Mouse (Mus musculus) embryonic facial prominence, embryonic 13.5 days (tissue): ENCODE measurements around the gene Acvr1b. TPM values are rescaled to one million over a fixed set of nuclear protein-coding genes. Genes with fewer than 3 reads are reported as not detected.
A peak's percentile ranks its signal among the peaks of the same experiment; 100 is the strongest.

Experiments used
- ATAC-seq: fragments of 200-750 bp; cut with Nextera tagmentation; 2 replicates; pipeline ENCODE4 v1.8.0; 2017; ENCODE audit warnings: low read depth; ENCODE audit not compliant: insufficient number of reproducible peaks, insufficient read depth, low FRiP score, low TSS enrichment
- H3K27ac ChIP-seq: fragments of 300-500 bp; sonication (generic); 2 replicates; pipeline ENCODE4 v1.5.1; 2015; ENCODE audit warnings: moderate library complexity, mild to moderate bottlenecking, inconsistent platforms
- H3K27me3 ChIP-seq: fragments of 300-500 bp; sonication (generic); 2 replicates; pipeline ENCODE4 v1.6.1; 2015; ENCODE audit warnings: mild to moderate bottlenecking, inconsistent platforms
- H3K36me3 ChIP-seq: fragments of 300-500 bp; sonication (generic); 2 replicates; pipeline ENCODE4 v1.6.1; 2015; ENCODE audit warnings: mild to moderate bottlenecking, inconsistent platforms
- H3K4me1 ChIP-seq: fragments of 300-500 bp; sonication (generic); 2 replicates; pipeline ENCODE4 v1.6.1; 2015; ENCODE audit warnings: inconsistent platforms
- H3K4me2 ChIP-seq: fragments of 300-500 bp; sonication (generic); 2 replicates; pipeline ENCODE4 v1.6.1; 2015; ENCODE audit warnings: moderate library complexity, mild to moderate bottlenecking, inconsistent platforms
- H3K4me3 ChIP-seq: fragments of 300-500 bp; sonication (generic); 2 replicates; pipeline ENCODE4 v1.5.1; 2015; ENCODE audit warnings: mild to moderate bottlenecking, inconsistent platforms
- H3K9ac ChIP-seq: fragments of 300-500 bp; sonication (generic); 2 replicates; pipeline ENCODE4 v1.6.1; 2015; ENCODE audit warnings: mild to moderate bottlenecking, inconsistent platforms
- H3K9me3 ChIP-seq: fragments of 300-500 bp; sonication (generic); 2 replicates; pipeline ENCODE4 v1.6.1; 2016; ENCODE audit warnings: inconsistent platforms
- WGBS: fragments of 180-500 bp; shearing (Covaris S2); methylation state at CpG from one replicate; pipeline ENCODE4 v1.1.7; 2015; ENCODE audit warnings: mixed read lengths; 5-methylcytosine and 5-hydroxymethylcytosine counted together
- polyA plus RNA-seq: library from polyadenylated mRNA; unstranded; fragments of >200 nt; fragmentation: Nextera tagmentation; extraction: Ambion mirVana; gene quantifications from 2 replicates; pipeline ENCODE4 v1.2.1, GENCODE M21; 2015

Gene Acvr1b
- polyA plus RNA-seq, 1 experiment from 2014 or later: 8.0 TPM

- Histone ChIP-seq H3K27me3 (no peaks in the 10 kb centered on the region), H3K4me3 (no peak overlapping the region), H3K36me3 (peaks cover 36% of the 10 kb centered on the region), H3K27ac (no peak overlapping the region), H3K4me1 (peaks cover 34% of the 10 kb centered on the region), H3K4me2 (no peak overlapping the region), H3K9me3 (no peaks in the 10 kb centered on the region), H3K9ac (no peak overlapping the region)
- WGBS: 41% methylated on average over 13 of the region's 13 CpGs
- ATAC-seq: no peak
Measured at GRCm38 (mm10) chr15:101191459-101192259, 17.8 kb downstream of the Acvr1b start.

GRCm38 (mm10) chr15:101192260-101192640 lies 18.4 kb downstream of the Acvr1b start:
- WGBS: 56% methylated on average over 7 of the region's 7 CpGs
- H3K4me1 ChIP-seq: peaks cover 34% of the 10 kb centered on the region
- no peak overlapping the region for H3K4me2 ChIP-seq
- ATAC-seq: no peak
- no peaks in the 10 kb centered on the region for H3K27me3 ChIP-seq
- no peak overlapping the region for H3K27ac ChIP-seq
- H3K4me3 ChIP-seq: no peak overlapping the region
- peaks cover 42% of the 10 kb centered on the region for H3K36me3 ChIP-seq
- no peak overlapping the region for H3K9ac ChIP-seq
- no peaks in the 10 kb centered on the region for H3K9me3 ChIP-seq

DNA sequence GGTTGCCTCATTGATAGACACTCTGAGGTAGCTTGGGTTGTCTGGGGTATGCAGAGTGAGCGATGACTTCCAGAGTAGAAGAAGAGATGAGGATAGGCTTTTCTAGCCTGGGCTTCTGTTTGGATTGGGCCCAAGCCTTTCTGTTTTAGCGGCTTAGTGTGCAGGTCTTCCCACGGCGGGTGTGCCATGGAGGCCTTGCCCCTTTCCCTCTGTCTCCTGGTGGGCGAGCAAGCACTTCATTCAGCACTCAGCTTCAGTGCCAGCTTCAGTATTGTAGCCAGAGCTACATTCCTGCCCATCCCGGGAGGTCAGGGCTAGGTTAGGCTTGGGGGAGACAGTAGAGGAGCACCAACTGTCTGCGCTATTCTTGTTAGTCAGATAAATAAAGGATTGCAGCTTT lies 18.8 kb downstream of the Acvr1b start:
- H3K4me3 ChIP-seq: no peak overlapping the region
- no peaks in the 10 kb centered on the region for H3K27me3 ChIP-seq
- ATAC-seq: no peak
- H3K9ac ChIP-seq: no peak overlapping the region
- H3K36me3 ChIP-seq: peaks cover 45% of the 10 kb centered on the region
- peaks cover 34% of the 10 kb centered on the region for H3K4me1 ChIP-seq
- no peak overlapping the region for H3K27ac ChIP-seq
- no peak overlapping the region for H3K4me2 ChIP-seq
- WGBS: 90% methylated on average over 7 of the region's 7 CpGs
- H3K9me3 ChIP-seq: no peaks in the 10 kb centered on the region

GRCm38 (mm10) chr15:101193971-101194370 lies 20.1 kb downstream of the Acvr1b start:
- Histone ChIP-seq H3K4me1 (peaks cover 32% of the 10 kb centered on the region), H3K4me3 (no peak overlapping the region), H3K9ac (no peak overlapping the region), H3K9me3 (no peaks in the 10 kb centered on the region), H3K27ac (no peak overlapping the region), H3K27me3 (no peaks in the 10 kb centered on the region), H3K36me3 (peaks cover 53% of the 10 kb centered on the region), H3K4me2 (no peak overlapping the region)
- ATAC-seq: no peak
- WGBS: 92% methylated on average over 6 of the region's 6 CpGs

DNA sequence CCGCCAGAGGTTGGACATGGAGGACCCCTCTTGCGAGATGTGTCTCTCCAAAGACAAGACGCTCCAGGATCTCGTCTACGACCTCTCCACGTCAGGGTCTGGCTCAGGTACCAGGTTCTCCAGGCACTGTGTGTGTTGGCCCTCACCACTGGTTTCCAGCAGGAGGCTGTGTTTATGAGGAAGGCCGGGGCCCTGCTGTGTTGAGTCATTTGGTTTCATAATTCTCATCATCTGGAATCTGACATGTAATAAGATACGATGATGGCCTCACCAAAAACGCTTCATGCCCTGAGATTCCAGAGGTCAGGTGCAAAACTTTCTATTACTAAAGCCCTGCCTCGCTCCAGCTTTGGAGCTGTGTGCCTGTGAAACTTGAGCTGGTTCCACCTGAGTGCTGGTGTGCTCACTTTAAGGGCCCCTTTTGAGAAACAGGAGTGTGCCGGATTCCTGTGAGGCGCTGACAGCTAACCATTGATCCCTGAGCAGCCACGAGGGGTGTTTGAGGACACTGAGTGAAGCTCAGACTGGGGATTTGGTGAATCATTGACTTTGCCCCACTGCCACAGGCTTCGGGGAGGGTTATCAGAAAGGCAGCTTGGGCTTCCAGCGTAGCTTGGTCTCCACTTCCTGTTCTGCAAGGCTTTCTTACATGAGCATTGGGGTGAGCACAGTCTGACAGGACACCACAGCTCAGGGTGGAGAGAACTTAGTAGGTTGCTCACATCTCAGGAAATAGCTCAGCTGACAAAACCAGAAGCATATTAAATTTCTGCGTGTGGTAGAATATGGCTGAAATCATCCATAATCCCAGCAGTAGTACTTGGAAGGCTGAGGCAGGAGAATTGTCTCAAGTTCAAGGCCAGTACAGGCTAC lies 21.3 kb downstream of the Acvr1b start:
- no peak for ATAC-seq
- no peak overlapping the region for H3K4me3 ChIP-seq
- peaks cover 64% of the 10 kb centered on the region for H3K36me3 ChIP-seq
- no peaks in the 10 kb centered on the region for H3K9me3 ChIP-seq
- peaks cover 20% of the 10 kb centered on the region for H3K4me1 ChIP-seq
- H3K9ac ChIP-seq: no peak overlapping the region
- no peaks in the 10 kb centered on the region for H3K27me3 ChIP-seq
- no peak overlapping the region for H3K27ac ChIP-seq
- no peak overlapping the region for H3K4me2 ChIP-seq
- WGBS: 88% methylated on average over 16 of the region's 16 CpGs

GRCm38 (mm10) chr15:101196079-101196795 lies 22.4 kb downstream of the Acvr1b start:
- H3K9ac ChIP-seq: no peak overlapping the region
- peaks cover 15% of the 10 kb centered on the region for H3K4me1 ChIP-seq
- peaks cover 74% of the 10 kb centered on the region for H3K36me3 ChIP-seq
- no peak overlapping the region for H3K4me2 ChIP-seq
- no peak for ATAC-seq
- no peaks in the 10 kb centered on the region for H3K27me3 ChIP-seq
- WGBS: 92% methylated on average over 8 of the region's 8 CpGs
- H3K27ac ChIP-seq: no peak overlapping the region
- 0 out of 2 replicates have a peak, but pooled peaks cover 5% of the 10 kb centered on the region for H3K9me3 ChIP-seq
- H3K4me3 ChIP-seq: no peak overlapping the region

DNA sequence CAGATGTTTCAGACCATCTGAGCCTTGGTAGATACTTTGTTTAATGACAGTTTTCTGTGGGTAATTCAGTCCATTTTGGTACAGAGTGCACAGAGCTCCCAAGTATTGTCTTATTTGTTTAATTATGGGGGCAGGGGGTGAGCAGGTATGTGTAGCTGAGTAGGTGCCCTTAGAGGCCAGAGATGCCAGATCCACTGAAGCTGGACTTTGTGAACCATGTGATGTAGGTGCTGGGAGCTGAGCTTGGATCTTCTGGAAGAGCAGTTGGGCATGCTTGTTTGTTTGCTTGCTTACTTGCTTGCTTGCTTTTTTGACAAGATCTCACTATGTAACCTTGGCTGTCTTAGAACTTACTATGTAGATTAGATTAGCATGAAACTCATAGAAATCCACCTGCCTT lies 23.1 kb downstream of the Acvr1b start:
- no peak for ATAC-seq
- H3K4me3 ChIP-seq: no peak overlapping the region
- peaks cover 81% of the 10 kb centered on the region for H3K36me3 ChIP-seq
- 0 out of 2 replicates have a peak, but pooled peaks cover 5% of the 10 kb centered on the region for H3K9me3 ChIP-seq
- H3K27me3 ChIP-seq: no peaks in the 10 kb centered on the region
- no peak overlapping the region for H3K4me2 ChIP-seq
- H3K9ac ChIP-seq: no peak overlapping the region
- H3K27ac ChIP-seq: no peak overlapping the region
- H3K4me1 ChIP-seq: peaks cover 8% of the 10 kb centered on the region

DNA sequence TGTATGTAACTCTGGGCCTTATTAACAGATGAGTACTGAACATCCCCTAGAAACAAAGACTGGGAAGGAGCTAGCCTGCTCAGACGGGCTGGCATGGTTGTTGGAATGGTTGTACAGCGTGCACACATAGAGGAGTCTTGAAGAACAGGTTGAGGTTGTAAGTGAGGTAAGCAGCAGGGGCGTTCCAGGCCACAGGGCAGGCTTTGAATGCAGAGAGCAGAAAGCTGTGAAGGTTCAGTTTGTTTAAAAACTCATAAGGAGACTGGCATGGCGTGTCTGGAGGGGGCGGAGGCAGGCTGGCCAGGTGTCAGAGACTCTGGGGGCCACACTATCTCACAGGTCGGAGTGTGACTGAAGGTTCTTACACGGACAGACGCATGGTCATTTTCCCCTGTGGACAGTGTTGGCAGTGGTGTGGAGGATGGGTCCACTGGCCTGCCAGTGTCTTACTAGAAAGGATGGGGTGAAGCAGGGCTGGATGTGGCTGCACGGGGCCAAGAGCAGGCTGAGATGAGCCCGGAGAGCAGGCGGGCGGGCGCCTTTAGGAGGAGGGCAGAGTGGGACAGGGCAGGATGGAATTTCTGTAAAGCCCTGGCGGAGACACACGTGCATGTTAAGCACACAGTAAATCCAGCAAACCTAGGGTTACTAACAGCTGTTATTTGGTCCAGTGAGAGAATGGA lies 23.8 kb downstream of the Acvr1b start:
- 0 out of 2 replicates have a peak, but pooled peaks cover 5% of the 10 kb centered on the region for H3K9me3 ChIP-seq
- no peak for ATAC-seq
- H3K27ac ChIP-seq: peak overlapping the region; percentile 48; the same call in 1 of the 2 replicates
- no peak overlapping the region for H3K9ac ChIP-seq
- H3K4me1 ChIP-seq: peaks cover 2% of the 10 kb centered on the region; the same call in 1 of the 2 replicates
- H3K4me3 ChIP-seq: no peak overlapping the region
- H3K4me2 ChIP-seq: no peak overlapping the region
- peaks cover 85% of the 10 kb centered on the region for H3K36me3 ChIP-seq
- WGBS: 89% methylated on average over 15 of the region's 15 CpGs
- H3K27me3 ChIP-seq: no peaks in the 10 kb centered on the region

DNA sequence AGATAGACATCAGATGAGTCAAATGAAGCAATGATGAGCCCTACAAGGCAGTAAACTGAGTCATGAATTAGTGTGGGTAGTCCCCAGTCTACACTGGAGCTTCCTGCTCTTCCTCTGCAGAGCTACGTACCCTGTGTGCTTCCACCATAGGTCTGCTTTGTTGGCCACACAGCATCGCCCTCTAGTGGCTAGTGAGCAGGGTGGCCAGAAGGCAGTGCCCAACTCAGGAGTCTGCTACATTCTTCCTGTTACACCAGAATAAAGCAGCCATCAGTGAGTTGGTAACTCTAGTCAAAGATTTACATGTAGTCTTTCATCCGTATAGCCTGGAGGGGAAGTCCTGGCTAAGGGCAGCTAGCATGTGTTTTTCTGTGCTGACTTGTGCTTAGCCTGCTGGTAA lies 24.4 kb downstream of the Acvr1b start:
- 22% methylated on average over 3 of the region's 3 CpGs for WGBS
- H3K9ac ChIP-seq: no peak overlapping the region
- no peaks in the 10 kb centered on the region for H3K4me1 ChIP-seq
- peak; percentile 68; the same call in 1 of the 2 replicates for ATAC-seq
- H3K36me3 ChIP-seq: peaks cover 91% of the 10 kb centered on the region
- no peak overlapping the region for H3K4me3 ChIP-seq
- no peak overlapping the region; the same call in 1 of the 2 replicates for H3K27ac ChIP-seq
- H3K9me3 ChIP-seq: 0 out of 2 replicates have a peak, but pooled peaks cover 5% of the 10 kb centered on the region
- no peaks in the 10 kb centered on the region for H3K27me3 ChIP-seq
- H3K4me2 ChIP-seq: no peak overlapping the region

- Histone ChIP-seq H3K4me3 (no peak overlapping the region), H3K4me1 (no peaks in the 10 kb centered on the region), H3K27ac (no peak overlapping the region), H3K9ac (no peak overlapping the region), H3K36me3 (peaks cover 92% of the 10 kb centered on the region), H3K4me2 (no peak overlapping the region), H3K27me3 (no peaks in the 10 kb centered on the region), H3K9me3 (0 out of 2 replicates have a peak, but pooled peaks cover 5% of the 10 kb centered on the region)
- WGBS: 87% methylated on average over 14 of the region's 14 CpGs
- no peak for ATAC-seq
Measured at GRCm38 (mm10) chr15:101198850-101199249, 25.0 kb downstream of the Acvr1b start.
